Mouse (Mus musculus) olfactory bulb, adult 2 months (tissue): ENCODE data around the gene Nme3.

Source experiments
- CTCF ChIP-seq: fragments of 200-500 bp; IDR thresholded peaks from 2 replicates; pipeline ENCODE4 v1.5.1; 2012; ENCODE audit warnings: low read depth, mild to moderate bottlenecking, low read length, moderate library complexity; ENCODE audit not compliant: insufficient read depth
- POLR2A ChIP-seq: fragments of 200-500 bp; IDR thresholded peaks from 2 replicates; pipeline ENCODE4 v1.6.1; 2012; ENCODE audit warnings: mild to moderate bottlenecking, low read depth, low read length, moderate library complexity; ENCODE audit not compliant: insufficient read depth

DNA sequence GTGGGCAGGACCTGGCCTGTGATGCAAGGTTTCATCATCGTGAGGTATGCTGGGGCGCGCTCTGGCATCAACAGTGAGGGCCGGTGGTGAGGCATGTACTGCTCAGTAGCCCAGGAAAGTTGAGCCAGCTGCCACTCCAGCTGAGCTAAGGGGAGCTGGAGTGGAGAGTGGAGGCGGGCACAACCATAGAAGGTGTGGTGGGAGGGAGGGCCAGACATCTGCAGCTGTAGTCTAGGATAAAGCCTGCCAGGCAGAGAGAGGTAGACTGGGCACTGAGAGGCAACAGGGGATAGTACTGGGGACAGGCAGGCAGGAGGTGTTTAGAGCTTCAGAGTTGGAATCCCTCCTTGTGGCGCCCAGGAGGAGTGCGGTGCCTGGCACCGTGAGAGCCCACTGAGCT, 36.2 kb upstream of the Nme3 start:
- no peak for TF ChIP-seq CTCF
- no peak for TF ChIP-seq POLR2A
